Comparison of ENCODE assay signal across 12 mouse cellular contexts in the genomic region with DNA sequence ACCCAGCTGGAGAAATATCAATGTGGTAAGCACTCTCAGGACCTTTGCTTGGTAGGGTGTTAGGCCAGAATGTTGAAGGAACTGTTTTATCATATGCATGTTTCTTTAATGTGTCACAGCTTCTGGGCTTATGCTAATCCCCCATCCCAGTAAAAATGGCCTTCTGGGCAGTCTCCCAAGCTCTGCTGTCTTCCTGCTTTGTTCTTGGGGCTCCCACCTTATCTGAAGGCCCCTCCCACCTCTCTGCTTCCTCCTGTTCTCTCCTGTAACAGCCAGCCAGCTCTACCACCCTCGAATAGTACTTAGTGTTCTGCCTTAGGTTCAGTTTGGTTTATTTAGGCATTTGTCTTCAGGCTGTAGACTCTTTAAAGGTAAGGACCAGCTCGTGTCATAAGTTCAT. TPM values are rescaled to one million over a fixed set of nuclear protein-coding genes. Genes with fewer than 3 reads are reported as not detected.
DNase-seq lines count a peak whose midpoint lies in the region; ATAC-seq and TF ChIP-seq lines count a peak whose summit lies in the region.
"Had no signal": no experiment of that assay in that cellular context is flagged by ENCODE, and none has a peak within 500 bp of the region (broad histone marks: within the 10 kb centered on the region; RNA-seq: fewer than 3 reads in every experiment).

No protein-coding gene starts in this region.

- peaks cover 10% of the 10 kb centered on the region for H3K36me3 ChIP-seq in megakaryocyte, embryonic 14.5 days (replicated peaks; ENCODE audit: low read length)
- H3K36me3 ChIP-seq in heart, embryonic 16.5 days (ENCODE audit: control insufficient read depth, insufficient read depth): no peaks in the 10 kb centered on the region
- H3K36me3 ChIP-seq in stomach, embryonic 15.5 days: no peaks in the 10 kb centered on the region

- peak overlapping the region; percentile 24 for H3K4me2 ChIP-seq in heart, embryonic 16.5 days (ENCODE audit: low read depth, low read length)
- no peak overlapping the region for H3K4me2 ChIP-seq in stomach, embryonic 15.5 days

- no peak for TF ChIP-seq CTCF in gastrocnemius, adult 2 months (IDR thresholded peaks at IDR 0.05)

- H3K27me3 ChIP-seq in megakaryocyte, embryonic 14.5 days (replicated peaks): no peaks in the 10 kb centered on the region
- H3K27me3 ChIP-seq in heart, embryonic 16.5 days (ENCODE audit: control insufficient read depth, insufficient read depth, low read length): no peaks in the 10 kb centered on the region
- no peaks in the 10 kb centered on the region for H3K27me3 ChIP-seq in stomach, embryonic 15.5 days (replicated peaks)

- peak overlapping the region; percentile 81 for H3K27ac ChIP-seq in gastrocnemius, adult 2 months
- peak overlapping the region; percentile 79 for H3K27ac ChIP-seq in heart, embryonic 16.5 days (ENCODE audit: low read length)
- peak overlapping the region; percentile 23; the same call in 1 of the 2 replicates for H3K27ac ChIP-seq in stomach, embryonic 15.5 days

- no peak for DNase-seq in gastrocnemius, adult 2 months
- DNase-seq in gastrocnemius, postnatal 36 days: no peak
- no peak for DNase-seq in gastrocnemius, adult 18-20 months (ENCODE audit: low spot score)
- DNase-seq in ovary, postnatal 14 days (ENCODE audit: low spot score): no peak
- DNase-seq: cerebellum, adult 18-20 months; layer of hippocampus, adult 9-11 months had no signal

- no peaks in the 10 kb centered on the region for H3K9me3 ChIP-seq in megakaryocyte, embryonic 14.5 days
- H3K9me3 ChIP-seq in heart, embryonic 16.5 days (replicated peaks; ENCODE audit: control insufficient read depth, low read length): no peaks in the 10 kb centered on the region
- no peaks in the 10 kb centered on the region for H3K9me3 ChIP-seq in stomach, embryonic 15.5 days

- H3K4me1 ChIP-seq in megakaryocyte, embryonic 14.5 days: peaks cover 90% of the 10 kb centered on the region
- H3K4me1 ChIP-seq in heart, embryonic 16.5 days (ENCODE audit: control insufficient read depth, insufficient read depth, low read length): peaks cover 65% of the 10 kb centered on the region
- peaks cover 55% of the 10 kb centered on the region for H3K4me1 ChIP-seq in stomach, embryonic 15.5 days

- H3K4me3 ChIP-seq in gastrocnemius, adult 2 months: no peak overlapping the region
- H3K4me3 ChIP-seq in megakaryocyte, embryonic 14.5 days (replicated peaks): peak overlapping the region; percentile 60
- no peak overlapping the region for H3K4me3 ChIP-seq in heart, embryonic 16.5 days (ENCODE audit: low read length)
- H3K4me3 ChIP-seq in stomach, embryonic 15.5 days (replicated peaks): no peak overlapping the region

- no peak overlapping the region for H3K9ac ChIP-seq in heart, embryonic 16.5 days (ENCODE audit: low read length)
- no peak overlapping the region for H3K9ac ChIP-seq in stomach, embryonic 15.5 days

- intact Hi-C loops in gastrocnemius, adult 2 months (cut with DNase I): no loop called here
- intact Hi-C loops in gastrocnemius, postnatal 36 days (cut with DNase I): no loop called here

- 13% methylated on average over 2 of the region's 2 CpGs for WGBS in heart, embryonic 16.5 days
- 18% methylated on average over 2 of the region's 2 CpGs for WGBS in stomach, embryonic 15.5 days

- no peak for ATAC-seq in megakaryocyte, adult 5-6 weeks (ENCODE audit: poor library complexity, severe bottlenecking)
- ATAC-seq in heart, embryonic 16.5 days (replicated peaks; ENCODE audit: extremely low read depth, insufficient read depth, low FRiP score): peak; percentile 61; the same call in 1 of the 2 replicates
- ATAC-seq in stomach, embryonic 15.5 days (ENCODE audit: insufficient read depth, low FRiP score, low read depth): 0 out of 2 replicates have a peak, but pooled peaks have one; percentile 52
- ATAC-seq: CD4-positive, CD25-positive, alpha-beta regulatory T cell, adult 4 months; hindbrain, postnatal 0 days had no signal

RNA-seq across cellular contexts. Expression of a gene that starts 10.5 kb away (rescaled TPM):
- total RNA-seq in gastrocnemius, adult 2 months (2021): 10 to 100 TPM; 28.4 to 56.4 TPM
- total RNA-seq in gastrocnemius, postnatal 36 days (2021): 10 to 100 TPM; 36.7 to 37.8 TPM
- 11.0 and 16.3 TPM in 2 replicates for polyA plus RNA-seq in megakaryocyte, embryonic 14.5 days (2012; ENCODE audit: insufficient read depth, low replicate concordance)
- total RNA-seq in megakaryocyte, adult 5-6 weeks (2015): 80.7 and 83.8 TPM in 2 replicates
- total RNA-seq in megakaryocyte, adult 5-6 weeks (2017): 76.4 and 87.8 TPM in 2 replicates
- polyA plus RNA-seq in heart, embryonic 16.5 days (2015; fragmentation: Nextera tagmentation; extraction: Ambion mirVana): 5.4 and 10.5 TPM in 2 replicates
- polyA plus RNA-seq in stomach, embryonic 15.5 days (2015; fragmentation: Nextera tagmentation; extraction: Ambion mirVana): 12.4 and 14.2 TPM in 2 replicates
- total RNA-seq in gastrocnemius, adult 18-20 months (2021): 10 to 100 TPM; 41.8 to 46.3 TPM

RNA-seq across cellular contexts. Expression of a gene that starts 37.7 kb away (rescaled TPM):
- total RNA-seq in gastrocnemius, adult 2 months (2021): 10 to 100 TPM; 51.8 to 55.7 TPM
- 10 to 100 TPM; 43.6 to 48.1 TPM for total RNA-seq in gastrocnemius, postnatal 36 days (2021)
- 6.0 TPM in 1 of 2 replicates, not detected in the other for polyA plus RNA-seq in megakaryocyte, embryonic 14.5 days (2012; ENCODE audit: insufficient read depth, low replicate concordance)
- 160 and 172 TPM in 2 replicates for total RNA-seq in megakaryocyte, adult 5-6 weeks (2015)
- total RNA-seq in megakaryocyte, adult 5-6 weeks (2017): 146 and 158 TPM in 2 replicates
- polyA plus RNA-seq in heart, embryonic 16.5 days (2015; fragmentation: Nextera tagmentation; extraction: Ambion mirVana): 193 and 195 TPM in 2 replicates
- polyA plus RNA-seq in stomach, embryonic 15.5 days (2015; fragmentation: Nextera tagmentation; extraction: Ambion mirVana): 254 and 273 TPM in 2 replicates
- total RNA-seq in gastrocnemius, adult 18-20 months (2021): 10 to 100 TPM; 50.6 to 56.2 TPM

Comparison
In these comparisons a context has a peak if more than half of its experiments do, and no peak if none do; other contexts are left out.
1. H3K27ac ChIP-seq: peak in every context shown above with its lines; median percentile 81 in gastrocnemius, adult 2 months; 79 in heart, embryonic 16.5 days; 23 in stomach, embryonic 15.5 days.